Mouse (Mus musculus): ENCODE measurements at regions not wholly inside any gene's neighbourhood (a gene's known extent, or its start where the extent isn't known, plus 50 kb on each side); places are given as distances from the start of the nearest gene placed in this dataset.

- ATAC-seq (ENCODE audit: insufficient read depth) (no peak), DNase-seq (no peak)
- Histone ChIP-seq H3K4me1 (ENCODE audit: insufficient read depth) (no peaks in the 10 kb centered on the region), H3K27ac (ENCODE audit: low read depth) (no peak overlapping the region), H3K9ac (no peak overlapping the region), H3K9me3 (ENCODE audit: low read depth, low read length) (no peaks in the 10 kb centered on the region), H3K36me3 (ENCODE audit: insufficient read depth) (no peaks in the 10 kb centered on the region), H3K4me2 (no peak overlapping the region), H3K4me3 (ENCODE audit: low read depth, low read length) (no peak overlapping the region), H3K27me3 (ENCODE audit: insufficient read depth, low read length) (no peaks in the 10 kb centered on the region)
- 87% methylated on average over 2 of the region's 2 CpGs for WGBS
- no peak for TF ChIP-seq CTCF (IDR thresholded peaks at IDR 0.05; ENCODE audit: low read depth)
Observed at GRCm38 (mm10) chr3:42589516-42589915, 847.1 kb downstream of the D3Ertd751e start.

DNA sequence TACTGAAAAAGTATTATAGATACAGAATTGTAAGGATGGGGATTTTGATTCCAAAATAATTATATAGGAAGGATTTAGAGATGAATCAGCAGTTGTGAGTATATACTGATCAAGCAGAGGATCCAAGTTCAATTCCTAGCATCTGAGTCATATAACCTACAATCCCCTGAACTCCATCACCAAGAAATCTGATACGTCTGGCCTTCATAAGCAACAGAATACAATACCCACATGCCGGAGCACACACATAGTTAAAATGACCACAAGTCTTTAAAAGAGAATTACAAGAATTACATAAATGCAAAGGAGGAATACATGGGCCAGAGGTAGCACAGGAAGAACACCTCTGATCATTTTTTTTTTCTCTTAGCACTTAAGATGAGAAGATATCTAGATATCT, 847.7 kb downstream of the D3Ertd751e start:
- TF ChIP-seq CTCF (IDR thresholded peaks at IDR 0.05; ENCODE audit: low read depth) = no peak

DNA sequence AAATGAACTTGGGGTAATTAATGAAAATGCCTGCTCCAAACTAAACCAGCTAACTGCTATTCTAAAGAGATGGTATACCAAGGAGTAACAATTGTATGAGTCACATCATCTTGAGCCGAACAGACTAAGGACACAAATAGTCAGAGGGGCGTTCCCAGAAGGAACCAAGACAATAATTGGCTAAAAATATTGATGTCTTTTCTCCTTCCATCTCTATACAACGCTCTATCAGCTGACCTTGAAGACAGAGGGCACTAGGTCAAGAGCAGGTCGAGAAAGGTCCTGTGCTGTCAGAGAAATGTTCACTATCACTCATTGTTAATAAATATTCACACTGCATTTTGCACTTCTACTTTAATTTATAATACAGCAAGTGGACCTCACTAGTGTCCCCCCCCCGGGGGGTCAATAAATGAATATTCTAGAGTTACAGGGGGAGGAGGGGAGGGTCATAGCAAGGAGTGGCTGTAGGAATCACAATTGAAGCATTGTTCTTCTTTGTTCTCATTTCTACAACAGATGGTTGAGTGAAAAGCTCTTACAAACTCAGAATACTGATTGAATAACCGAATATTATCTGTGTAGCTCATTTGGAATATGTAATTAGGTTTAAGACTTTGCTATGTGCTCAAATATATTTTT, 851.5 kb downstream of the D3Ertd751e start:
- Histone ChIP-seq H3K36me3 (ENCODE audit: insufficient read depth) (no peaks in the 10 kb centered on the region), H3K4me2 (no peak overlapping the region), H3K9ac (no peak overlapping the region), H3K4me3 (ENCODE audit: low read depth, low read length) (no peak overlapping the region), H3K4me1 (ENCODE audit: insufficient read depth) (no peaks in the 10 kb centered on the region), H3K9me3 (ENCODE audit: low read depth, low read length) (no peaks in the 10 kb centered on the region), H3K27ac (ENCODE audit: low read depth) (no peak overlapping the region), H3K27me3 (ENCODE audit: insufficient read depth, low read length) (no peaks in the 10 kb centered on the region)
- DNase-seq (no peak), ATAC-seq (ENCODE audit: insufficient read depth) (no peak)
- WGBS = 69% methylated on average over 6 of the region's 6 CpGs
- no peak for TF ChIP-seq CTCF (IDR thresholded peaks at IDR 0.05; ENCODE audit: low read depth)

More for the DNA sequence above, 847.7 kb downstream of the D3Ertd751e start:
- no peak overlapping the region for H3K4me3 ChIP-seq (ENCODE audit: low read depth, low read length)
- H3K4me2 ChIP-seq = no peak overlapping the region
- H3K4me1 ChIP-seq (ENCODE audit: insufficient read depth) = no peaks in the 10 kb centered on the region
- H3K36me3 ChIP-seq (ENCODE audit: insufficient read depth) = no peaks in the 10 kb centered on the region
- H3K27me3 ChIP-seq (ENCODE audit: insufficient read depth, low read length) = no peaks in the 10 kb centered on the region
- H3K9me3 ChIP-seq (ENCODE audit: low read depth, low read length) = no peaks in the 10 kb centered on the region
- H3K9ac ChIP-seq = no peak overlapping the region
- ATAC-seq (ENCODE audit: insufficient read depth) (no peak), DNase-seq (no peak)
- H3K27ac ChIP-seq (ENCODE audit: low read depth) = no peak overlapping the region
- WGBS = 84% methylated on average over 2 of the region's 2 CpGs

- TF ChIP-seq CTCF (IDR thresholded peaks at IDR 0.05; ENCODE audit: low read depth) = no peak
- no peaks in the 10 kb centered on the region for H3K36me3 ChIP-seq (ENCODE audit: insufficient read depth)
- ATAC-seq (ENCODE audit: insufficient read depth) (no peak), DNase-seq (no peak)
- WGBS = 82% methylated on average over 1 of the region's 1 CpGs
- no peaks in the 10 kb centered on the region for H3K27me3 ChIP-seq (ENCODE audit: insufficient read depth, low read length)
- H3K4me2 ChIP-seq = no peak overlapping the region
- no peaks in the 10 kb centered on the region for H3K4me1 ChIP-seq (ENCODE audit: insufficient read depth)
- no peaks in the 10 kb centered on the region for H3K9me3 ChIP-seq (ENCODE audit: low read depth, low read length)
- no peak overlapping the region for H3K27ac ChIP-seq (ENCODE audit: low read depth)
- no peak overlapping the region for H3K4me3 ChIP-seq (ENCODE audit: low read depth, low read length)
- no peak overlapping the region for H3K9ac ChIP-seq
Observed at GRCm38 (mm10) chr3:42596686-42597085, 854.3 kb downstream of the D3Ertd751e start.
